Mouse (Mus musculus) embryonic stem cell, embryonic (primary cell): ENCODE results near the gene Gm13199.

ENCODE experiments used
- CTCF ChIA-PET, 4 experiments: fragments of 300-600 bp in 2 of 4; fragments of 350-600 bp in 2 of 4; sonication (Branson Sonifier 250); formaldehyde crosslinking; loops; one replicate each; lab custom pipeline; 2022; ENCODE audit warnings: inconsistent platforms in 2 of 4; lab: Charles Lee
- POLR2A ChIA-PET, 4 experiments: fragments of 300-600 bp in 2 of 4; fragments of 350-600 bp in 2 of 4; sonication (Branson Sonifier 250); formaldehyde crosslinking; loops; one replicate each; lab custom pipeline; 2022; ENCODE audit warnings: antibody characterized with exemption in 4 of 4, inconsistent platforms in 1 of 4; lab: Charles Lee

Gene Gm13199

DNA sequence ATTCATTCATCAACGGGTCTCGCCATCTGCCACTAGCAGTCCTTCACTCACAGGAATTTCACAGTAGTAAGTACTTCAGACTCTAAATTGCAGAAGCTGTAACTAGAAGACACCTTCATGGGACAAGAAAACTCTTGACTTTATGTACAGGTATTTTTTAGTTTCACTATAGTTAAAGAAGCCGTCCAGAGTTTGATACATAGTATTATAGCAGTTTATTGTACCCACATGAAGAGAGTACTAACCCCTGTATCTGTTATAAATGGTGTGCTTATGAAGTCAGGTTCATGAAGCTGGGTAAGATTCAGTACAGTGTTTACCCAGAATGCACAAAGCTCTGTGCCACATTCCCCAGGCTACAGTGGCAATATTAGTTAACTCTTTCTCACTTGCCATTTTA, at the start of gene Gm13199:
Gm13199 (minus strand) TSS at position 101 of the 400 bp plus-strand sequence.
- ChIA-PET CTCF (interaction anchor here in 1 of 4 experiments (1.0 to 1.7 kb wide), 2 partner anchors 37 to 783 kb away, joined by 4 read pairs; no protein-coding TSS in a partner anchor), POLR2A (interaction anchor here in 2 of 4 experiments (0.8 to 2.5 kb wide), 7 partner anchors 10 to 64 kb away, joined by 3 to 6 read pairs (median 3); partner anchors contain the start of gene Sec61a2 (in 1 of the 2))

DNA sequence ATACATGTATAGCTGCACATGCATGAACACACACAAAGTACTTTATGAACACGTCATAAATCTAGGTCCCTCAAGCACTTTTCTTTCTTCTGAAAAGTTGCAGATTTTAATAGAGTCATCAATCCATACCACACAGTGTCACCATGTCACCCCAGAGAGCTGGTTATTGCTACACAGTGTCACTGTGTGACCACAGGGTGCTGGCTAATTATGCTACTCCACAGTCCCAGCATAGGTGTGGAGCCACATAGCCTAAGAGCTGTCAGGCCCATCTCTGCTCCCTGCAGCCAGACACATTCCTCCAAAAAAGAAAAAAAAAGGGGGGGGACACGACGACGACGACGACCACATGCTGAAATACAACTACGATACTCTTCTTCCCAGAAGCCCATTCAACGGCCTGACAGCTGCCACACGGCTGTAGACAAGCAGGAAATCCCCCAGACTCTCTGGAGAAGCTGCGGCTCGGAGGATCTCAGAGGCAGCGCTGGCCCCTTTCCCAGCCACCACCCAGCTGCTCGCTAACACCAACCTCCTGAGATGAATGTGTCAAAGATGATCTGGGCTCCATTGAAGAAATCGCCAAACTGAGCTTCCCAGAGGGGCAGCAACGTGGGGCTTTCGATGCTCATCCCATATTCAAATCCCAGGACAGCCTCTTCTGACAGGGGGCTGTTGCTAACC, 48.7 kb upstream of the Gm13199 start:
- CTCF ChIA-PET = interaction anchor here in 1 of 4 experiments (1.6 kb wide), 1 partner anchor 11 kb away, joined by 3 read pairs; no protein-coding TSS in a partner anchor
- POLR2A ChIA-PET = interaction anchor here in 3 of 4 experiments (0.6 to 3.0 kb wide), 7 partner anchors 10 to 396 kb away, joined by 3 to 17 read pairs (median 4); partner anchors contain the start of gene Sec61a2 (in 2 of the 3)

DNA sequence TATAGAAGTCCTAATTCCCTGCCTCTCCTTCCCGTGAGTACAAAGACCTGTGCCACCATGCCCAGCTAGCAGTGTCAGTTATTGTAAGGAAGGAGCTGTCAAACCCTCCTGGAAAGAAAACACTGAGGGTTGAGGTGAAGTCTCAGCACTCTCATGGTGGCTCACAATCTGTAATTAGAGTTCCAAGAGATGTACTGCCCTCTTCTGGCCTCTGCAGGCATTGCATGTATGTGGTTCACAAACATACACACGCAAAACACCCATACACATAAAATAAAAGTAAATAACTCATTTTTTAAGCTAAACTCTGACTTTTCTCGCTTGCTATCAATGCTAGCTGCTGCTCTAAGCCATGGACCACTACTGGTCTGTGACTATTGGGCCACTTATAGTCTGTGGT, 43.9 kb upstream of the Gm13199 start:
- ChIA-PET CTCF (interaction anchor here in 2 of 4 experiments (0.6 kb wide), 2 partner anchors 24 to 922 kb away, joined by 3 to 4 read pairs; no protein-coding TSS in a partner anchor), POLR2A (interaction anchor here in 2 of 4 experiments (0.6 to 1.9 kb wide), 10 partner anchors 9 to 826 kb away, joined by 3 to 6 read pairs (median 4); partner anchors contain the start of genes Cdc123 (in 1 of the 2), Nudt5 (in 1 of the 2), Sec61a2 (in 1 of the 2) and Upf2 (in 1 of the 2))

DNA sequence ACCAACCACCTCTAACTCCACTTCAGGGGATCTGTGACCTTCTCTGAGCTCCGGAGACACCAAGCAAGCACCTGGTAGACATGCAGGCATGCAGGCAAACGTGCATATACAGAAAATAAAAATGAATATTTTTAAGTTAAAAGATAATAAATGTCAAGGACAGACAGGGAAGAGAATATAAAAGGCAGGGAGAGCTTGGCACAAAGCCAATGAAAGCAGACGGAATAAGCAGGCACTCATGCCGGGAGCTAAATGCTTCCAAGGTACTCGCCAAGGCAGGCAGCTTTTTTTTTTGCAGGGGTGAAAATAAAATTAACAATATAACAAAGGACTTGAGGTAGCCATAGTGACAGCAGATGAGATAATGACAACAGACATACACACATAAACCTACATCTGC, 43.4 kb upstream of the Gm13199 start:
- ChIA-PET POLR2A (interaction anchor here in 3 of 4 experiments (0.6 to 1.9 kb wide), 14 partner anchors 9 to 826 kb away, joined by 3 to 6 read pairs (median 4); partner anchors contain the start of genes Sec61a2 (in 2 of the 3), Cdc123 (in 1 of the 3), Nudt5 (in 1 of the 3) and Upf2 (in 1 of the 3)), CTCF (interaction anchor here in 2 of 4 experiments (0.6 to 1.2 kb wide), 5 partner anchors 11 to 922 kb away, joined by 3 to 4 read pairs (median 3); partner anchors contain the start of gene Sec61a2 (in 1 of the 2))

DNA sequence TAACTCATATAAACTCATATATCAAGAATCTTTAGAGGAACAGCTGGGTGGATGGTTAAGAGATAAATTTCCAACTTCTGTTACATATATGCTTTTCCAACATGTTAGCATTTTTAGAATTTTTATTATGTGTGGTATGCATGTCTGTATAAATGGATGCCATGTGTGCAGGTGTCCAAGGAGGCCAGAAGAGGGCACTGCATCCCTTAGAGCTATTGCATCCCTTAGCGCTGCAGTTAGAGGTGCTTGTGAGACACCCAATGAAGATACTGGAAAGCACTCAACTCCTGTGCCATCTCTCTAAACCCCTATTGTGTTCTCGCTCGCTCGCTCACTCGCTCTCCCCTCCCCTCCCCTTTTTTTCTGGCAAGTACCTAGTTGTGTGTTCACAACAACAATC, 37.4 kb upstream of the Gm13199 start:
- ChIA-PET CTCF (interaction anchor here in 3 of 4 experiments (0.5 to 1.0 kb wide), 9 partner anchors 10 to 820 kb away, joined by 3 to 6 read pairs (median 4); partner anchors contain the start of gene Gm13199 (in 1 of the 3)), POLR2A (interaction anchor here in 2 of 4 experiments (1.0 to 1.7 kb wide), 7 partner anchors 10 to 47 kb away, joined by 3 to 6 read pairs (median 4); no protein-coding TSS in a partner anchor)

DNA sequence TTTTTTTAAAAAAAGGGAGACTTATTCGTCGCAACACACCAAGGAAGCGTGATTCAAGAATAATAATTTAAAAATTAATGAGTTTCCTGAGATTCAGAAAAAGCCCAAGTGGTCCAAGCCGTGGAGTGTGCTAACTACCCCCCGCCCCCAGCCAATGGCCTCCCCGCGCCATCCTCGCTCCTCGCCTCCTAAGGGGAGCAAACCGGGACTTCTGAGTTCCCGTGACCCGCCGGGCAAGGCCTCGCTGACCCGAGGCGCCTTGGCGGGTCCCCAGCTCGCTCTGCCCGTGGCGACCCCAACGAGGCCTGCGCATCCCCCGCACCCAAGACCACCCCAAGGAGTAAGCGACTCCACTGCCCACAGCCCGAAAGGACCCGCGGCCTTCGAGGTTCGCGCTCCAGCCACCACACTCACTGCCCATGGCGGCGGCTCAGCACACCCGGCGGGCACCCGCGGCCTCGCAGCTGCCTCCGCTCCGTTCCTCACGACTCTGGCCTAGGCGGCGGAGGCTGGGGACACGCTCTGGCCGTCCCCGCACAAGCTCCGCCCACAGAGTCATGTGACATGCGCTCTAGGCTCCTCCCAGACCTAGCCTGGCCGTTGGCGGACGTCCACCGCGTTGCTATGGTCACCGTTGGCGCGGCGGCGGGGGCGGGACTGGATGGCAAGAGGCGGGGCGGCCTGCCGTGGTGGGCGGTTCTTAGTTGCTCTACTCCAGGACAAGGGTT, 32.3 kb upstream of the Gm13199 start, which contains the start of gene Sec61a2:
Sec61a2 (minus strand) TSS at position 590 of the 728 bp plus-strand sequence.
- CTCF ChIA-PET = interaction anchor here in 2 of 4 experiments (0.5 to 1.2 kb wide), 5 partner anchors 11 to 805 kb away, joined by 3 to 5 read pairs (median 3); partner anchors contain the start of gene Camk1d (in 1 of the 2)

DNA sequence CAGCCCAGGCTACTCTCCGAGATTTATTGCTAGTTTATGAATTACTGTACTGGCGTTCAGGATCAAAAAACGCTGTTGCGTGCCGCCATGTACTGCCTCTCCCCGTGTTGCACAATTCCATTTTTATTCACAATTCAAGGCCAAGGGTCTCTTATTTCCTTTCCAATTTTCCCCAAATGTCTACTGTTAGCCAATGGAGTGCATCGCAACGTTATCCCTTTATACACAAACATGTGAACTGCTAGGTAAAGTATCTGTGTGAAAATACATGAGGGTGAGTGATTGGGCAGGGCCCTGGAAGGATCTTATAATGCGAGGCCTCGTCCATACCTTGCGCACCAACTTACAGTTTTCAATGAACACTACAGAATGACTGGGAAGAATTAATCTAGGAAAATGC, 31.6 kb upstream of the Gm13199 start:
- ChIA-PET POLR2A (interaction anchor here in 3 of 4 experiments (0.7 to 3.3 kb wide), 27 partner anchors 9 to 850 kb away, joined by 3 to 18 read pairs (median 5); partner anchors contain the start of genes Dhtkd1 (in 3 of the 3), Cdc123 (in 2 of the 3), Nudt5 (in 2 of the 3) and Optn (in 1 of the 3)), CTCF (no interaction called here)

More for the DNA sequence above, 32.3 kb upstream of the Gm13199 start, which contains the start of gene Sec61a2:
- POLR2A ChIA-PET = interaction anchor here (0.6 to 3.3 kb wide), 52 partner anchors 10 to 851 kb away, joined by 3 to 18 read pairs (median 4); partner anchors contain the start of genes Dhtkd1 (in 3 of the 4), Cdc123 (in 2 of the 4), Nudt5 (in 2 of the 4) and Gm13199 (in 1 of the 4)

DNA sequence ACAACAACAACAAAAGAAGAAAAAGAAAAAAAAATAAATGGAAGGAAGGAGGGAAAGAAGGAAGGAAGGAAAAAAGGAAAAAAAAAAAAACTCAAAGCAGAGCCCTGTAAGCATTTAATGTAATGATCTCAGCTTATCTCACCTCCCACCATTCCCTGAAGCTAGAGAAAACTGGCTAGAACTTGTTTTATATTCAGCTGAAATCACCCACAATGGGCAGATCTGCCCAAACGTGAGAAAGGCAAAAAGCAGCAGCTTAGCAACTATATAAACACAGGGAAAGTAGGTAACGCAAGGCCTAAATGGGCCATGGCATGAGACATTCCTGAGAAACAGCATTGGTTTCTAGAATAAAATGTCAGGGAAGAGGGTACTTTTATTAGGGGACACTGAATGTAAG, 26.7 kb upstream of the Gm13199 start:
- CTCF ChIA-PET = interaction anchor here in 1 of 4 experiments (1.0 kb wide), 1 partner anchor 972 kb away, joined by 3 read pairs; no protein-coding TSS in a partner anchor
- POLR2A ChIA-PET = interaction anchor here in 3 of 4 experiments (0.6 to 2.0 kb wide), 10 partner anchors 10 to 844 kb away, joined by 3 to 9 read pairs (median 4); partner anchors contain the start of genes Cdc123 (in 1 of the 3) and Nudt5 (in 1 of the 3)

DNA sequence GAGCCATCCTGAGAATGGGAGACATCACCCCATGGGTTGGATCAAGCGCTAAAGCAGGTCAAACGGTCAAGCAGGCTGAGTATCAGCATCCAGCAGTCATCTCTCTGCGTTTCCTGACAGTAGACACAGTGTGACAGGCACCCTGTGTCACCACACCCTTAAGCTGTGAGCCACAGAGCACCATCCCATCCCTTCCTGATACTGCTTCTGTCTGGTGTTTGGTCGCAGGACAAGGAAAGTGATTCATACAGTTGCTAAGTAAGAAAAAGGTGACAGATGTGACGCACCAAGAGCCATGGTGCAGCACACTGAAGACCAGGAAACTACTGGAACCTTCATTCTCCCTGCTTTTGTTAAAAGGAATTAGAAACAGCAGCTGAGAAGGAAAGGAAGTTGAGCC, 26.1 kb upstream of the Gm13199 start:
- ChIA-PET CTCF (interaction anchor here in 1 of 4 experiments (0.6 kb wide), 1 partner anchor 954 kb away, joined by 3 read pairs; no protein-coding TSS in a partner anchor), POLR2A (interaction anchor here in 2 of 4 experiments (0.6 to 2.0 kb wide), 9 partner anchors 11 to 43 kb away, joined by 3 to 9 read pairs (median 5); partner anchors contain the start of genes Cdc123 (in 1 of the 2) and Nudt5 (in 1 of the 2))

DNA sequence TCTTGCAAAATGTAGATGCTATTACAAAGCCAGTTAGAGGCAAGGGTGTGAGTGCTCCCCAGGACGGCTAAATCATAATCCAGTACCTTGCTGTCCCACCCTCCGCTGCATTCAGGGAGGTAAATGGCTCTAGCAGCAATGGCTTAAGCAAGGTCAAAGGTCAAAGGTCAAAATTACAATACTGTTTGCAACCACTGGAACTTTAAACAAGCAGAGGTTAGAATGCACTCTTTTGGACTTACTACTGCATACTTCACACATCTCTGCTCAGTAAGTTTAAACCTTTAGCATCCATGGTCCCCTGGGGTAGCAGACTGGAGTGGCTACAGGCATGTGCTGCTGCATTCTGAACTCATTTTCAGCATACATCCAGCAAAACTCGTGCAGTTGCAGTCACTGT, 14.7 kb upstream of the Gm13199 start:
- CTCF ChIA-PET = interaction anchor here in 1 of 4 experiments (0.6 kb wide), 1 partner anchor 52 kb away, joined by 6 read pairs; no protein-coding TSS in a partner anchor
- POLR2A ChIA-PET = interaction anchor here in 3 of 4 experiments (1.2 to 2.8 kb wide), 6 partner anchors 11 to 65 kb away, joined by 3 to 9 read pairs (median 5); partner anchors contain the start of genes Sec61a2 (in 3 of the 3) and Dhtkd1 (in 1 of the 3)

DNA sequence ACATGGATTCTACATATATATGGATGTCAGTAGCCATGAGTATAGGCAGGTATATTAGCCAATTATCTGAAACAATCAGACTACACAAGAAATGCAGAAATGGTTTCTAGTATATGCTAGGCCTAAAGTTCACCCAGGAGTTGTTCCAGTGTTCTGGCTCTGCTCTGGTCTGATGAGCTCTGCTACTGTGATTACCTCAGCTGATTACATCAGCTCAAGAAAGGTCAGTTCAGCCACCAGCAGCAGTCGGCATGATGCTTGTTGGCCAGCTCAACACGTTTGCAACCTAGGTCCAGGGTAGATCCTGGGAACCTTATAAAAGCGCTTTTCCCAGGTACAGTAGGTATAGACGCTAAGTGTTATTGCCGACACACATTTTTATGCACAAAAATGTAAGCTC, 7.0 kb upstream of the Gm13199 start:
- ChIA-PET POLR2A (interaction anchor here in 3 of 4 experiments (0.6 to 2.7 kb wide), 10 partner anchors 8 to 58 kb away, joined by 3 to 17 read pairs (median 4); partner anchors contain the start of genes Sec61a2 (in 2 of the 3), Cdc123 (in 1 of the 3) and Nudt5 (in 1 of the 3)), CTCF (interaction anchor here in 3 of 4 experiments (0.6 to 1.7 kb wide), 4 partner anchors 25 to 465 kb away, joined by 3 to 4 read pairs (median 3); partner anchors contain the start of genes Cdc123 (in 1 of the 3) and Nudt5 (in 1 of the 3))

DNA sequence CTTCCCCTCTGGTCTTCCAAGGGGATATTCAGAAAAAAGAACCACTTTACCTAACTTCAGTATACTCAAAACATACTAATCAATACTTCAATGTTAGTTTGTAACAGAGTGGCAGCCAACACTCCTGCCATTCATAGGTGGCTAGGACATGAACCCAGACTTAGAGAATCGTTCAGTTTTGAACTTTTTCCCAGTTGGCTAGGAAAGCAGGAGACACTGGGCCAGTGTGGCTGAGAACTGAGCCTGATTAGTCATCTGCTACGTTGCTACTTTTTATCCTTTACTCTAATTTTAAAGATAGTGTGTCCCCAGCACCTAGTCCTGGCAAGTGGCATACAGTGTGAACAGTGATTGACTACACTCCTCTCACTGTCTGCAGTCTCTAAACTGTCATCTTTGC, 4.9 kb upstream of the Gm13199 start:
- ChIA-PET CTCF (no interaction called here), POLR2A (interaction anchor here in 2 of 4 experiments (1.0 to 1.5 kb wide), 3 partner anchors 15 to 23 kb away, joined by 4 read pairs; partner anchors contain the start of genes Cdc123 (in 2 of the 2) and Nudt5 (in 2 of the 2))

DNA sequence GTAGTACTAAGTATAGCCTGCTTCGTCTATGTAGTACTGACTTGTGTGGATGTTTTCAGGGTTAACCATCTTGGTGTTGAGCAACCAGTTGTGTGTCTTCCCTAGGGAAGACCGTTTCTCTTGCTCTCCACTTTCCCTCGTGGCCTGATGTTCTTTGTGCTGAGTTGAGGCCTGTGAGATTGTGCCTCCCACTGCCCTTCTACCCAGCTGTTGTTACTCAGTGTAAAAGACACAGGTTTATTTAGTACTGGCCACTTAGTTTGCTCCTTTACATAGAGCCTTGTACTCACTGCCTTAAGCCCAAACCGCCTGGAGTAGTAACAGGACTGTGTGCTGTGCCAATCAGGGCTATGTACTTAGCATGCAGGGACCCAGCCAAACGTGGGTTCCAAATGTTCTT, 10.9 kb downstream of the Gm13199 start:
- CTCF ChIA-PET = no interaction called here
- POLR2A ChIA-PET = interaction anchor here in 1 of 4 experiments (1.9 to 2.9 kb wide), 2 partner anchors 7 to 24 kb away, joined by 4 to 9 read pairs; partner anchors contain the start of genes Cdc123 and Nudt5

DNA sequence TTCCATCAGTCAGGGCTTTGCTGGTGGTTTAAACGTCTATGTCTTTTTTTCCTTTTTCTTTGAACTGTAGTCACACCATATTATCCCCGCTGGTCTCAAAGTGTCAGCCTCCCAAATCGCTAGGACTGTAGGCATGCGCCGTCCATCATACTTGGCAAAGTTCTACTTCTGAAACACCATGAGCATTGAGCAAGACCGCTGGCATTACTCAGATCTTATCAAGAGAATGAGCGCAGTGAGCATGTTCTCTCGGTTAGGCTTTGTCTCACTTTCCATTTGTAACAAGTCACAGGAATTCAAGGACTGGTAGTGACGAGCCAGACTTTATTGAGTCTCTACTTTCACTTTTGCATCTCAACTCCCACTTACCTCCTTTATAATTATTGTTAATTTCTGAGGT, 11.6 kb downstream of the Gm13199 start:
- ChIA-PET CTCF (no interaction called here), POLR2A (interaction anchor here in 1 of 4 experiments (1.2 kb wide), 1 partner anchor 39 kb away, joined by 6 read pairs; no protein-coding TSS in a partner anchor)

DNA sequence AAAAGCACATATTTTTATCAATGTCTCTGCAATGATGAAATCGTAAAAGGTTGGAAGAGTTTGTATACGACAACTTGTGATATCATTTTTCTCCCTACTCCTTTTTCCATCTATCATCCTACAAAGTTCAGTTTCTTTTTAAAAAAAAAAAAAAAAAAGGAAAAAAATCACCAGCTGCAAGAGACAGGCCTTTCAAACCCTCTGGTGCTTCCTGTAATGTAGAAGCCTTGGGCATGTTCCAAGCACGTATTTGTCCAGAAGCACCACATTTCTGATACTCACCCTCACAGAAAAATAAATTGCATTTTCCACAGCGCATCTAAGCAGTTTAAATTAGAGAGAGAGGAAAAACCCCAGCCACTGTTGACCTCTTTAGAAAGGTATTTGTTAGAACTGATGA, 16.9 kb downstream of the Gm13199 start:
- ChIA-PET POLR2A (interaction anchor here in 2 of 4 experiments (0.7 to 3.0 kb wide), 12 partner anchors 8 to 1881 kb away, joined by 3 to 14 read pairs (median 6); partner anchors contain the start of gene Camk1d (in 1 of the 2)), CTCF (interaction anchor here in 1 of 4 experiments (0.7 kb wide), 1 partner anchor 30 kb away, joined by 11 read pairs; no protein-coding TSS in a partner anchor)
